Mouse (Mus musculus) adrenal gland, postnatal 10 days (tissue): ENCODE results near the gene Zc3h18. TPM values are rescaled to one million over a fixed set of nuclear protein-coding genes. Genes with fewer than 3 reads are reported as not detected.

Experiments used
- DNase-seq: peaks from one replicate; pipeline ENCODE4 v3.0.0; 2021; ENCODE audit warnings: mixed read lengths
- total RNA-seq, 2 experiments: library from RNA; stranded (reverse); gene quantifications; 2 replicates each; pipeline ENCODE4 v1.2.3; 2021

The Zc3h18 gene
- total RNA-seq, 2 experiments from 2014 or later = 36.2 to 37.7 TPM

GRCm38 (mm10) chr8:122436586-122437125, 60.2 kb downstream of the Zc3h18 start:
- DNase-seq = no peak

GRCm38 (mm10) chr8:122437708-122438331, 61.4 kb downstream of the Zc3h18 start:
- DNase-seq = no peak

GRCm38 (mm10) chr8:122439336-122439735, 62.9 kb downstream of the Zc3h18 start:
- DNase-seq = no peak

- no peak for DNase-seq
Measured at GRCm38 (mm10) chr8:122441326-122441725, 64.9 kb downstream of the Zc3h18 start.

- no peak for DNase-seq
Measured at GRCm38 (mm10) chr8:122442356-122442755, 65.9 kb downstream of the Zc3h18 start.

GRCm38 (mm10) chr8:122442781-122443180, 66.4 kb downstream of the Zc3h18 start:
- DNase-seq = no peak

GRCm38 (mm10) chr8:122443262-122444006, 67.0 kb downstream of the Zc3h18 start, which contains the start of gene Mvd:
Mvd (minus strand) TSS chr8:122443422.
- DNase-seq = peak; percentile 98

GRCm38 (mm10) chr8:122444058-122444748, 67.8 kb downstream of the Zc3h18 start:
- DNase-seq = peak; percentile 87

- DNase-seq = no peak
Measured at GRCm38 (mm10) chr8:122445203-122445602, 68.8 kb downstream of the Zc3h18 start.

GRCm38 (mm10) chr8:122451161-122451703, 74.8 kb downstream of the Zc3h18 start:
- DNase-seq = no peak

GRCm38 (mm10) chr8:122452154-122452553, 75.7 kb downstream of the Zc3h18 start:
- DNase-seq = no peak

GRCm38 (mm10) chr8:122454409-122454808, 78.0 kb downstream of the Zc3h18 start:
- no peak for DNase-seq

GRCm38 (mm10) chr8:122457171-122457570, 80.8 kb downstream of the Zc3h18 start:
- no peak for DNase-seq

- DNase-seq = no peak
Measured at GRCm38 (mm10) chr8:122459218-122459900, 83.0 kb downstream of the Zc3h18 start.

- DNase-seq = no peak
Measured at GRCm38 (mm10) chr8:122459990-122460389, 83.6 kb downstream of the Zc3h18 start.

- DNase-seq = peak; percentile 59
Measured at GRCm38 (mm10) chr8:122460524-122461472, 84.4 kb downstream of the Zc3h18 start, which contains the start of gene Snai3. Snai3 (minus strand) TSS chr8:122460733.

- no peak for DNase-seq
Measured at GRCm38 (mm10) chr8:122461473-122462148, 85.2 kb downstream of the Zc3h18 start.

GRCm38 (mm10) chr8:122462510-122462909, 86.1 kb downstream of the Zc3h18 start:
- DNase-seq = no peak

GRCm38 (mm10) chr8:122463651-122464640, 87.5 kb downstream of the Zc3h18 start:
- no peak for DNase-seq
